Mouse (Mus musculus) bone marrow macrophage, adult 2 months (primary cell): ENCODE data around the gene Stk38.
"Not testable (repeated sequence)": the region's sequence is repeated elsewhere in the genome, so short reads cannot be mapped to it uniquely, and the experiment has no call there.

Source experiments
- CTCF ChIP-seq: IDR thresholded peaks from 2 replicates; pipeline ENCODE4 v1.5.1; 2012; ENCODE audit warnings: low read depth, mild to moderate bottlenecking, low read length, moderate library complexity
- POLR2A ChIP-seq: IDR thresholded peaks from 2 replicates; pipeline ENCODE4 v1.6.1; 2012; ENCODE audit warnings: mild to moderate bottlenecking, low read depth, low read length, borderline replicate concordance

GRCm38 (mm10) chr17:29041632-29042031 is 33.8 kb upstream of the Stk38 start:
- not testable (repeated sequence) for TF ChIP-seq POLR2A, CTCF
